Mouse (Mus musculus) embryonic fibroblast, embryonic 13.5 days (primary cell): Measurements from ENCODE around the gene Snrpg.

Experiments
- CTCF ChIP-seq: IDR thresholded peaks from 2 replicates; pipeline ENCODE4 v1.5.1; 2011; ENCODE audit warnings: mild to moderate bottlenecking, control low read depth, low read length, moderate library complexity, borderline replicate concordance; ENCODE audit not compliant: insufficient read depth
- POLR2A ChIP-seq: IDR thresholded peaks from 2 replicates; pipeline ENCODE4 v1.6.1; 2011; ENCODE audit warnings: low read depth, mild to moderate bottlenecking, control low read depth, low read length, moderate library complexity

DNA sequence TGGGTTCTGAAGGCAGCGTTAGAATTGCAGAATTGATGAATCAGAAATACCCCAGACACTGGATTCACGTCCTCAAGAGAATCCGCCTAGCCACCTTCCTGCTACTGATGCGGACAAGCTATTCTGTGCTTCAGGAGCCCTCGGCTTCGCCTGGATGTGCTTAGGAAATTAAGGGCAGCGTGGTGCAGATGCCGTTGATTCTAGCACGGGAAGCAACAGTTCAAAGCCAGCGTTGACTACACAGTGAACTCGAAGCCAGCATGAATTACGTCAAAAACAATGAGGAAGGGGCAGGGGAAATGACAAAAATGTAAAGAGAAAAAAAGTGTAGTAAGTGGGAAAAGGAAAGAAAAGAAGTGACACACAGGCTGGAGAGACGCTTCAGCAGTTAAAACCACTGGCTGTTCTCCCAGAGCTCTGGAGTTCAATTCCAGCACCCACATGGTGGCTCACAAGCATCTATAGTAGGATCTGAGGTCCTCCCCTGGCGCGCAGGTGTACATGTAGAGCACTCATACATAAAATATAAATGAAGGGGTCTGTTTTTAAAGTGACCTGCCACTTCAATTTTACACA is at the start of gene Snrpg:
- TF ChIP-seq CTCF (no peak), POLR2A (no peak; the same call in 1 of the 2 replicates)
